Mouse (Mus musculus) frontal cortex, postnatal 14 days (tissue): Measurements from ENCODE around the gene Rhox13.

Source experiments
- DNase-seq, 2 experiments: peaks; one replicate each; pipeline ENCODE4 v3.0.0; 2022; ENCODE audit warnings: low spot score in 2 of 2

The Rhox13 gene

DNA sequence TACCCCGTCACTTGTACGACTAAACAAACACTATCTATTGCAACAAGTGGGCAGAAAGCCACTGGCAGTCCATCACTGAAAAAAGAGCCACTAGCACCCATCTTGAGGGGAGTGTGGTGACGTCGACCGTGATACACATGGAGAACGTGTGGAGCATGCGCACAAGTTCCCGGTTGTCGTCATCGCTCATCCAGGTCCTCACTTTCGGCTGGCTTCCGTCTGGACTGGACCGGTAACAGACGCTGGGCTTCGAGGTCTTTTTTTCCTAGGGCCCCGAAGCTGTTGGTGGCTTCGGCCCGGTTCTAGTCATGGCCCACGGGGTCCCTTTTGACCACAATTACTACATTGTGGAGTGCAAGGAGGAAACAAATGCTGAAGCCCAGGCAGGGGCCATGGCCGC, at the start of gene Rhox13:
Rhox13 (plus strand) TSS at position 238 of the 400 bp plus-strand sequence.
- DNase-seq: no peak

DNA sequence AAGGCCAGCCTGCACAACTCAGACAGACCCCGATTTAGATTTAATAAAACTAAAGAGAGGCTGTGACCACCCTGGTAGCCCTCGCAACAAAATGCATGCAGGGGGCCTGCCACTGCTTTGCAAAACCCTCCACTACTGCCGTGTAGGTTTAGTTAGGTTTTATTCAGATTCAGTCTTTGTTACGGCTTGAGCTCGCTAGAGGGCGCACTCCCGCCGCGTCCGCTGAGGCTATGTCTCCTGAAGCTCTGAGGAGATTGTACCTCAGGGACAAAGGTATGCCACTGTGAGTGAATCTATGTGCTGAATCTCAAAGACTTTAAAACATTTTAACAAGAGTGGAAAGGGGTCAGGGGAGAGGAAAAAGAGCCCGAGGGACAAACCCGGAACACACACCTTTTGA, 36.8 kb upstream of the Rhox13 start:
- peak in 1 of 2 experiments; percentile 28 for DNase-seq

DNA sequence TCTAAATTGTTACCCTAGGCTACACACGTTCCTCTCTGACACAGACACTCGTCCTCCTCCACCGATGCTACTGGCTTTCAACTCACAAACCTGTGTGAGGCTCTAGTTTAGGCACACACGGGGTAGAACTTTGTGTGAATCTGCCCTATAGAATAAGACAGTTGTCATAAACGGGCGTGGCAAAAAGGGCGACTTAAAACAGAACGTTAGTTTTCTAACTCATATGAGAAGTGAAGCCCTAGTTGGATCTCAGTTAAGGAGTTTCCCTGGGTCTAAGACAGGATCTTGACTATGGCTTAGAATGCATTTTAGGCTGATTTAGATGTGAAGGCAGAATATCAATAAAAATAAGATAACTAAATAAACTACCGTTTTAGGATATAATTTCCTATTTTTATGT, 36.0 kb upstream of the Rhox13 start, which contains the start of gene Rhox11:
Rhox11 (minus strand) TSS at position 101 of the 400 bp plus-strand sequence.
- no peak for DNase-seq

DNA sequence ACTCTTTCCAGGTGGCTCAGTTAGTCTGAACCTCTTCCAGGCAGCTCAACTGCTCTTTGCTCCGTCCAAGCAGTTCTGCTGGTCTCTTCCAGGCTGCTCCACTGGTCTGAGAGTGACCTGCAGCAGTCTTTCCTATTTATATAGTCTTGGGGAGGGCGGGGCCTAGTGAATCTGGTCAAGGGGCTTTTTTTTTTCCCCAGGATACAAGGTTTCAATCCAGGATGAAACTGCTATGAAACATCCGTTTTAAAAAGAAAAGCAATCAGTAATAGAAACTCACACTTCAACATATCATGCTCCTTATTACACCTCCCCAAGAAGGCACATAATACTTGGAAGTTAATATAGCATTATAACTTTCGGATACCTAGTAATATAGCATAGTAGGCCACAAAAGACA, 10.2 kb upstream of the Rhox13 start, which contains the start of gene Rhox12:
Rhox12 (minus strand) TSS at position 101 of the 400 bp plus-strand sequence.
- DNase-seq: no peak

DNA sequence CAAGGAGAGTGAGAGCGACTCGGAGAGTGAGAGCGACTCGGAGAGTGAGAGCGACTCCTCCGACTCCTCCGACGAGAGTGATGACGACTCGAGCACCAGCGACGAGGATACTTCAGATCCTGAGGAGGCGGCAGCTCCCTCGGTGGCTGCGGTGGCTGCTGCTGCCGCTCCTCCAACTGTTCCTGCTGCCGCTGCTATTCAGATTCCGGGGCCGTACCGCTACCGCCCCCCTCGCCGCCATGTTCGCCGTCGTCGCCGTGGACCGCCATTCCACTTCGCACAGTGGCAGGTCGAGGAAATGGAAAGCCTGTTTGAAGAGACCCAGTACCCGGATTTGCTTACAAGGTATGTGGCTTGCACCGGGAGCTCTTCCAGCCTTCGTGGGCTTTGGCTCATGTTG, 459 bp downstream of the Rhox13 start:
- DNase-seq: no peak

DNA sequence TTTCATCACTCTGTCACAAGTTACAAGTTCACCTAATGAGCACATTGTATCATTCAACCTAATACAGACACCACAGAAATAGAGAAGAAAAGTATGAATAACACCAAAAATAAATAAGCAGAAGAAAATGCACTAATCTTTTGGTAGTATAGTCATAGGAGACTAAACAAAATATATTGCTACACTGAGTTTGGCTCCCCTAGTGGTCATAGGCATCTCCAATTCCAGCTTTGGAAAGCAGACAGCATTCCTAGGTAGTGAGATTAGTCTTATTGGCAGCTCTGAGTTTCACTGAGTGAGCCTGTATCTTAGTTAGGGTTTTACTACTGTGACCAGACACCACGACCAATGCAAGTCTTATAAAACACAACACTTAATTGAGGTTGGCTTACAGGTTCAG, 38.1 kb downstream of the Rhox13 start:
- no peak for DNase-seq

DNA sequence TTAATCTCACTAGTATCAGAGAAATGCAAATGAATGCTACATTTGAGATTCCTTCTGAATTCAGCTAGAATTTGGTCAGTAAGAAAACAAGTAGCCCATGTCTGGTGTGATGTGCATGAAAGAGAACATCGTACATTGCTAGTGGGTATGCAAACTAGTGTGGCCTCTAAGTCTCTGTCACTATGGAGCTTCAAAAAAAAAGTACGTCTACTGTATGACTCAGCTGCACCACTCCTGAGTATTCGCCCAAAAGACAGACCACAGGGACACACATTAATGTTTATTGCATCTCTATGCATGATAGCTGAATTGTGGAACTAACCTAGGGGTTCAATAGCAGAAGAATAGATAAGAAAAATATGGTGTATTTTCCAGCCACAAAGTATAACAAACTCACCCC, 44.3 kb downstream of the Rhox13 start:
- no peak for DNase-seq

DNA sequence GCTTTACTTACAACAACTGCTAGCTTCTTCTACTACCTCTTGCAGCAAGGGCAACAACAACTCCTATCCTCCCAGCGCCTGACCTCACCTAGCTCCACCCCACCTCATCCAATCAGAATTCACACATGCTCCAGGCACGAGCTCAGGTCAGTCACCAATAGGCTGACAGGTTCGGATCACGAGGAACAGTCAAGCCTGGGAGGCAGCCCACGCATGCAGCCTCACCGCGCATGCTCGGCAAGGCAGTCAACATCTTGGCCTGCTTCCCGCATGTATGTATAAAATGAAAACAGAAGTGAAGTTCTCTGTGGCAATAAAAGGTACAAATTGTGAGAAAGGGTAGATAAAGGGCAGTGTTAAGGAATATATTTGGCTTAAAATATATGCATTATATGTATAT, 45.0 kb downstream of the Rhox13 start:
- no peak for DNase-seq

DNA sequence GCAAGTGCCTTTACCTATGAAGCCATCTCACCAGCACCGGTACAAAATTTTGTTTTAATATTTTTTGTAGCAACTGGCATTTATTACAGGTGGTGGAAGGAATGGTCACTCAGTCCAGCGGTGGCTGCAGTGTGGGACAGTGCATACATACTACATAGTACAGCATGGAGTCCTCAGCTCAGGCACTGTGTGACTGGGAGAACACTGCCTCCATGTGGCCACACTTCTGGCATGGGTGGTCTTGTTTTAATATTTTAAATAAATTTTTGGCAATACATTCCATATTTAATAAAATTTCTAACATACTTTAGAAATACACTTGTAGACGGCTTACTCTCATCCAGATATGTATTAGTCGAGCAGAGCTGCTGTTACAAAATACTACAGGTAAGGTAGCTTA, 45.6 kb downstream of the Rhox13 start:
- DNase-seq: no peak
